15 mouse cellular contexts compared by ENCODE assay signal in the genomic region with DNA sequence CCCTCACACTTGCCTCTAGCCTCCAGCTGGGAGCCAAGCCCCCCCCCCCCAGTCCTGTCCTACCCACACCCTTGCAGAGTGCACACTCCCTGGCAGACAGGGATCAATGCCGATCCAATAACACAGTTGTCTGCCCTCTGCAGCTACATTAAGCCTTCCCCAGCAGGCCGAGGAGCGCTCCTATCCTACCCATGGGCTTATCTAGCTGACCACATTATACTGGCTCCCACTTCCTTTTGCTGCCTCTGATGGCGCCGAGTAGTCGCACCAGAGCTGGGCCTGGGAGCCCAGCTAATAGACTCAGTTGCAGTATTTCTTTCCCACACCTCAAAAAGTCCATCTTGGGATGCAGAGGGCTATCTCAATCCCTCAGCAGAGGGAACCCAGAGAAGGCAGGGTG. TPM values are rescaled to one million over a fixed set of nuclear protein-coding genes. Genes with fewer than 3 reads are reported as not detected.
DNase-seq lines count a peak whose midpoint lies in the region; ATAC-seq and TF ChIP-seq lines count a peak whose summit lies in the region.
"Had no signal": no experiment of that assay in that cellular context is flagged by ENCODE, and none has a peak within 500 bp of the region (broad histone marks: within the 10 kb centered on the region; RNA-seq: fewer than 3 reads in every experiment).

No protein-coding gene starts in this region.

- WGBS in forebrain, embryonic 10.5 days, result 82% methylated on average over 6 of the region's 6 CpGs
- WGBS in forebrain, embryonic 11.5 days, result 76% methylated on average over 6 of the region's 6 CpGs
- 76% methylated on average over 6 of the region's 6 CpGs for WGBS in hindbrain, embryonic 12.5 days
- WGBS in midbrain, embryonic 12.5 days, result 73% methylated on average over 6 of the region's 6 CpGs
- WGBS in olfactory bulb, adult 2 months, result 85% methylated on average over 6 of the region's 6 CpGs

- ATAC-seq in forebrain, embryonic 11.5 days (replicated peaks; ENCODE audit: low FRiP score), result no peak
- no peak for ATAC-seq in hindbrain, embryonic 12.5 days (ENCODE audit: low FRiP score)
- no peak for ATAC-seq in midbrain, embryonic 12.5 days (ENCODE audit: low FRiP score, low read depth)
- ATAC-seq: lung, postnatal 0 days had no signal

- no peaks in the 10 kb centered on the region for H3K36me3 ChIP-seq in forebrain, embryonic 10.5 days (replicated peaks)
- H3K36me3 ChIP-seq in forebrain, embryonic 11.5 days (ENCODE audit: control insufficient read depth, insufficient read depth, low read length), result no peaks in the 10 kb centered on the region
- peaks cover 17% of the 10 kb centered on the region; the same call in 1 of the 2 replicates for H3K36me3 ChIP-seq in hindbrain, embryonic 12.5 days
- H3K36me3 ChIP-seq in midbrain, embryonic 12.5 days, result peaks cover 7% of the 10 kb centered on the region; the same call in 1 of the 2 replicates
- H3K36me3 ChIP-seq: kidney, embryonic 15.5 days; limb, embryonic 10.5 days; liver, embryonic 13.5 days had no signal

- no peak for TF ChIP-seq POLR2A in olfactory bulb, adult 2 months (IDR thresholded peaks at IDR 0.05; ENCODE audit: insufficient read depth, low read depth, low read length)

- no peak overlapping the region for H3K9ac ChIP-seq in forebrain, embryonic 11.5 days (ENCODE audit: low read length)
- H3K9ac ChIP-seq in hindbrain, embryonic 12.5 days, result peak overlapping the region; percentile 97; the same call in 1 of the 2 replicates
- peak overlapping the region; percentile 81; the same call in 1 of the 2 replicates for H3K9ac ChIP-seq in midbrain, embryonic 12.5 days (replicated peaks)
- H3K9ac ChIP-seq: kidney, embryonic 15.5 days; liver, embryonic 13.5 days had no signal

- H3K4me1 ChIP-seq in forebrain, embryonic 10.5 days, result peaks cover 53% of the 10 kb centered on the region
- peaks cover 11% of the 10 kb centered on the region; the same call in 1 of the 2 replicates for H3K4me1 ChIP-seq in forebrain, embryonic 11.5 days (replicated peaks; ENCODE audit: control insufficient read depth, insufficient read depth, low read length)
- peaks cover 66% of the 10 kb centered on the region for H3K4me1 ChIP-seq in hindbrain, embryonic 12.5 days
- peaks cover 58% of the 10 kb centered on the region for H3K4me1 ChIP-seq in midbrain, embryonic 12.5 days
- peaks cover 58% of the 10 kb centered on the region for H3K4me1 ChIP-seq in olfactory bulb, adult 2 months (ENCODE audit: control insufficient read depth, insufficient read depth, low read length)

- H3K9me3 ChIP-seq in forebrain, embryonic 10.5 days, result no peaks in the 10 kb centered on the region
- H3K9me3 ChIP-seq in forebrain, embryonic 11.5 days (ENCODE audit: control insufficient read depth, low read length), result no peaks in the 10 kb centered on the region
- H3K9me3 ChIP-seq in hindbrain, embryonic 12.5 days (replicated peaks), result no peaks in the 10 kb centered on the region
- H3K9me3 ChIP-seq in midbrain, embryonic 12.5 days, result no peaks in the 10 kb centered on the region
- H3K9me3 ChIP-seq: kidney, embryonic 15.5 days; limb, embryonic 10.5 days; liver, embryonic 13.5 days had no signal

- no peak for TF ChIP-seq CTCF in olfactory bulb, adult 2 months (IDR thresholded peaks at IDR 0.05; ENCODE audit: insufficient read depth, low read depth, low read length)

- H3K4me2 ChIP-seq in forebrain, embryonic 11.5 days (ENCODE audit: low read depth, low read length, severe bottlenecking), result no peak overlapping the region
- peak overlapping the region; percentile 72 for H3K4me2 ChIP-seq in hindbrain, embryonic 12.5 days (replicated peaks)
- peak overlapping the region; percentile 75 for H3K4me2 ChIP-seq in midbrain, embryonic 12.5 days (replicated peaks)
- H3K4me2 ChIP-seq: kidney, embryonic 15.5 days; liver, embryonic 13.5 days had no signal

- DNase-seq in forebrain, embryonic 10.5 days (ENCODE audit: extremely low spot score, low spot score), result no peak
- no peak for DNase-seq in forebrain, embryonic 11.5 days (ENCODE audit: low spot score)
- DNase-seq in layer of hippocampus, adult 11-12 months (ENCODE audit: low spot score), result no peak
- DNase-seq in thymus, postnatal 25 days, result no peak
- DNase-seq in kidney, adult 18-20 months, result no peak
- DNase-seq: adrenal gland, postnatal 10 days; liver, embryonic 13.5 days; thymus, postnatal 36 days had no signal

- peak overlapping the region; percentile 60; the same call in 1 of the 2 replicates for H3K4me3 ChIP-seq in forebrain, embryonic 10.5 days
- no peak overlapping the region for H3K4me3 ChIP-seq in forebrain, embryonic 11.5 days (ENCODE audit: low read depth, low read length)
- H3K4me3 ChIP-seq in hindbrain, embryonic 12.5 days, result peak overlapping the region; percentile 81
- H3K4me3 ChIP-seq in midbrain, embryonic 12.5 days, result peak overlapping the region; percentile 62
- H3K4me3 ChIP-seq in olfactory bulb, adult 2 months (ENCODE audit: insufficient read depth, low read depth, low read length), result no peak overlapping the region
- H3K4me3 ChIP-seq: kidney, embryonic 15.5 days; limb, embryonic 10.5 days; liver, embryonic 13.5 days had no signal

- no peak overlapping the region for H3K27ac ChIP-seq in forebrain, embryonic 10.5 days
- H3K27ac ChIP-seq in forebrain, embryonic 11.5 days (ENCODE audit: low read depth, low read length), result no peak overlapping the region
- peak overlapping the region; percentile 98; the same call in 1 of the 2 replicates for H3K27ac ChIP-seq in hindbrain, embryonic 12.5 days
- H3K27ac ChIP-seq in midbrain, embryonic 12.5 days (replicated peaks), result peak overlapping the region; percentile 50; the same call in 1 of the 2 replicates
- H3K27ac ChIP-seq in olfactory bulb, adult 2 months (ENCODE audit: insufficient read depth, low read depth, low read length), result peak overlapping the region; percentile 26; the same call in 1 of the 2 replicates
- H3K27ac ChIP-seq: kidney, embryonic 15.5 days; limb, embryonic 10.5 days; liver, embryonic 13.5 days had no signal

- H3K27me3 ChIP-seq in forebrain, embryonic 10.5 days (ENCODE audit: poor library complexity, severe bottlenecking), result peaks cover 88% of the 10 kb centered on the region
- H3K27me3 ChIP-seq in forebrain, embryonic 11.5 days (ENCODE audit: control insufficient read depth, insufficient read depth, low read length), result peaks cover 14% of the 10 kb centered on the region
- H3K27me3 ChIP-seq in hindbrain, embryonic 12.5 days, result peaks cover 14% of the 10 kb centered on the region
- H3K27me3 ChIP-seq in midbrain, embryonic 12.5 days, result peaks cover 28% of the 10 kb centered on the region; the same call in 1 of the 2 replicates

RNA-seq across cellular contexts. Expression of gene Scrt2, which starts 4.1 kb away (rescaled TPM):
- 1.1 and 2.4 TPM in 2 replicates for polyA plus RNA-seq in forebrain, embryonic 10.5 days (2016; fragmentation: Nextera tagmentation; extraction: Ambion mirVana)
- 10.0 and 11.3 TPM in 2 replicates for polyA plus RNA-seq in forebrain, embryonic 11.5 days (2014; fragmentation: Nextera tagmentation; extraction: Ambion mirVana)
- 26.8 and 28.3 TPM in 2 replicates for polyA plus RNA-seq in hindbrain, embryonic 12.5 days (2016; fragmentation: Nextera tagmentation; extraction: Ambion mirVana)
- polyA plus RNA-seq in midbrain, embryonic 12.5 days (2016; fragmentation: Nextera tagmentation; extraction: Ambion mirVana), result 15.3 and 17.1 TPM in 2 replicates
- not detected in 2 replicates for polyA plus RNA-seq in olfactory bulb, adult 2 months (2012; ENCODE audit: insufficient read depth, insufficient read length, low replicate concordance, missing spikeins)
- polyA plus RNA-seq: heart, embryonic 14.5 days; limb, embryonic 10.5 days; liver, embryonic 13.5 days; lung, postnatal 0 days had no signal

RNA-seq across cellular contexts. Expression of gene Srxn1, which starts 19.9 kb away (rescaled TPM):
- 14.6 and 14.9 TPM in 2 replicates for polyA plus RNA-seq in forebrain, embryonic 10.5 days (2016; fragmentation: Nextera tagmentation; extraction: Ambion mirVana)
- polyA plus RNA-seq in forebrain, embryonic 11.5 days (2014; fragmentation: Nextera tagmentation; extraction: Ambion mirVana), result 14.3 and 15.0 TPM in 2 replicates
- 13.8 and 15.3 TPM in 2 replicates for polyA plus RNA-seq in hindbrain, embryonic 12.5 days (2016; fragmentation: Nextera tagmentation; extraction: Ambion mirVana)
- polyA plus RNA-seq in midbrain, embryonic 12.5 days (2016; fragmentation: Nextera tagmentation; extraction: Ambion mirVana), result 14.3 and 15.2 TPM in 2 replicates
- not detected in 2 replicates for polyA plus RNA-seq in olfactory bulb, adult 2 months (2012; ENCODE audit: insufficient read depth, insufficient read length, low replicate concordance, missing spikeins)

RNA-seq across cellular contexts. Expression of gene Tcf15, which starts 57.9 kb away (rescaled TPM):
- polyA plus RNA-seq in forebrain, embryonic 10.5 days (2016; fragmentation: Nextera tagmentation; extraction: Ambion mirVana), result 4.0 and 4.1 TPM in 2 replicates
- 3.4 and 3.5 TPM in 2 replicates for polyA plus RNA-seq in forebrain, embryonic 11.5 days (2014; fragmentation: Nextera tagmentation; extraction: Ambion mirVana)
- polyA plus RNA-seq in hindbrain, embryonic 12.5 days (2016; fragmentation: Nextera tagmentation; extraction: Ambion mirVana), result 8.8 and 9.9 TPM in 2 replicates
- 3.4 and 3.8 TPM in 2 replicates for polyA plus RNA-seq in midbrain, embryonic 12.5 days (2016; fragmentation: Nextera tagmentation; extraction: Ambion mirVana)
- polyA plus RNA-seq in olfactory bulb, adult 2 months (2012; ENCODE audit: insufficient read depth, insufficient read length, low replicate concordance, missing spikeins), result not detected in 2 replicates

Comparison
In these comparisons a context has a peak if more than half of its experiments do, and no peak if none do; other contexts are left out.
1. H3K4me3 ChIP-seq: peak in forebrain, embryonic 10.5 days (single experiment), hindbrain, embryonic 12.5 days (single experiment) and midbrain, embryonic 12.5 days (single experiment); none in forebrain, embryonic 11.5 days (single experiment) and olfactory bulb, adult 2 months (single experiment).
2. H3K27ac ChIP-seq: peak in hindbrain, embryonic 12.5 days (single experiment), midbrain, embryonic 12.5 days (single experiment) and olfactory bulb, adult 2 months (single experiment); none in forebrain, embryonic 10.5 days (single experiment) and forebrain, embryonic 11.5 days (single experiment).